Mouse (Mus musculus): ENCODE data around the gene Cadm1.

- TF ChIP-seq CTCF (IDR thresholded peaks at IDR 0.05; ENCODE audit: low read depth), result no peak
- TF ChIP-seq EP300 (IDR thresholded peaks at IDR 0.05; ENCODE audit: low read depth), result no peak
Measured at GRCm38 (mm10) chr9:47529182-47529581, 791 bp upstream of the Cadm1 start.

Measured in liver, postnatal 0 days (tissue).